Mouse (Mus musculus): ENCODE measurements around the gene Vcan. TPM values are rescaled to one million over a fixed set of nuclear protein-coding genes. Genes with fewer than 3 reads are reported as not detected.

Gene Vcan
- polyA plus RNA-seq, 1 experiment, result 23.9 TPM

- Histone ChIP-seq H3K79me2 (ENCODE audit: control insufficient read depth, insufficient read depth) (no peaks in the 10 kb centered on the region), H3K4me3 (no peak overlapping the region), H3ac (ENCODE audit: control insufficient read depth, insufficient read length) (no peak overlapping the region), H3K4me2 (ENCODE audit: low read depth) (no peak overlapping the region), H3K27me3 (ENCODE audit: control insufficient read depth, insufficient read depth, insufficient read length) (no peaks in the 10 kb centered on the region), H3K36me3 (ENCODE audit: control insufficient read depth, insufficient read depth) (peaks cover 14% of the 10 kb centered on the region)
- TF ChIP-seq E2F4 (IDR thresholded peaks at IDR 0.05; ENCODE audit: insufficient read depth), result no peak
- TF ChIP-seq CEBPB (IDR thresholded peaks at IDR 0.05; ENCODE audit: insufficient read depth, poor library complexity, severe bottlenecking), result no peak
- TF ChIP-seq POLR2AphosphoS2 (IDR thresholded peaks at IDR 0.05; ENCODE audit: insufficient read length, low read depth), result no peak
- no peak for TF ChIP-seq USF1 (IDR thresholded peaks at IDR 0.05; ENCODE audit: low read depth)
- no peak for TF ChIP-seq TCF3 (IDR thresholded peaks at IDR 0.05; ENCODE audit: insufficient read length, low read depth)
- TF ChIP-seq REST (IDR thresholded peaks at IDR 0.05; ENCODE audit: insufficient read depth, insufficient read length), result no peak
- TF ChIP-seq POLR2A (IDR thresholded peaks at IDR 0.05; ENCODE audit: insufficient read length, low read depth), result no peak
- TF ChIP-seq MAX (IDR thresholded peaks at IDR 0.05; ENCODE audit: low read depth), result no peak
- TF ChIP-seq SRF (IDR thresholded peaks at IDR 0.05; ENCODE audit: control insufficient read depth, insufficient read length, low read depth), result no peak
- TF ChIP-seq MYOD1 (IDR thresholded peaks at IDR 0.05; ENCODE audit: control insufficient read depth in 1 of 3, insufficient read length in 2 of 3, low read depth in 2 of 3), result no peak
- no peak for TF ChIP-seq MYOG (IDR thresholded peaks at IDR 0.05; ENCODE audit: control insufficient read depth in 1 of 3, insufficient read depth in 1 of 3, insufficient read length in 2 of 3, low read depth in 2 of 3)
Measured at GRCm38 (mm10) chr13:89668069-89668468, 74.2 kb downstream of the Vcan start.

GRCm38 (mm10) chr13:89661688-89662087, 80.6 kb downstream of the Vcan start:
- Histone ChIP-seq H3K27me3 (ENCODE audit: control insufficient read depth, insufficient read depth, insufficient read length) (no peaks in the 10 kb centered on the region), H3K36me3 (ENCODE audit: control insufficient read depth, insufficient read depth) (peaks cover 20% of the 10 kb centered on the region), H3K79me2 (ENCODE audit: control insufficient read depth, insufficient read depth) (no peaks in the 10 kb centered on the region), H3K4me3 (no peak overlapping the region), H3ac (ENCODE audit: control insufficient read depth, insufficient read length) (no peak overlapping the region), H3K4me2 (ENCODE audit: low read depth) (no peak overlapping the region)
- TF ChIP-seq REST (IDR thresholded peaks at IDR 0.05; ENCODE audit: insufficient read depth, insufficient read length) (no peak), MYOD1 (IDR thresholded peaks at IDR 0.05; ENCODE audit: control insufficient read depth in 1 of 3, insufficient read length in 2 of 3, low read depth in 2 of 3) (no peak), USF1 (IDR thresholded peaks at IDR 0.05; ENCODE audit: low read depth) (no peak), TCF3 (IDR thresholded peaks at IDR 0.05; ENCODE audit: insufficient read length, low read depth) (no peak), MAX (IDR thresholded peaks at IDR 0.05; ENCODE audit: low read depth) (no peak), SRF (IDR thresholded peaks at IDR 0.05; ENCODE audit: control insufficient read depth, insufficient read length, low read depth) (no peak), CEBPB (IDR thresholded peaks at IDR 0.05; ENCODE audit: insufficient read depth, poor library complexity, severe bottlenecking) (no peak), MYOG (IDR thresholded peaks at IDR 0.05; ENCODE audit: control insufficient read depth in 1 of 3, insufficient read depth in 1 of 3, insufficient read length in 2 of 3, low read depth in 2 of 3) (no peak), E2F4 (IDR thresholded peaks at IDR 0.05; ENCODE audit: insufficient read depth) (no peak), POLR2A (IDR thresholded peaks at IDR 0.05; ENCODE audit: insufficient read length, low read depth) (no peak), TCF12 (IDR thresholded peaks at IDR 0.05; ENCODE audit: insufficient read depth, poor library complexity, severe bottlenecking) (no peak), POLR2AphosphoS2 (IDR thresholded peaks at IDR 0.05; ENCODE audit: insufficient read length, low read depth) (no peak)

GRCm38 (mm10) chr13:89657046-89657445, 85.3 kb downstream of the Vcan start:
- Histone ChIP-seq H3K27me3 (ENCODE audit: control insufficient read depth, insufficient read depth, insufficient read length) (no peaks in the 10 kb centered on the region), H3ac (ENCODE audit: control insufficient read depth, insufficient read length) (no peak overlapping the region), H3K4me3 (no peak overlapping the region), H3K79me2 (ENCODE audit: control insufficient read depth, insufficient read depth) (no peaks in the 10 kb centered on the region), H3K36me3 (ENCODE audit: control insufficient read depth, insufficient read depth) (peaks cover 21% of the 10 kb centered on the region), H3K4me2 (ENCODE audit: low read depth) (no peak overlapping the region)
- TF ChIP-seq MYOG (IDR thresholded peaks at IDR 0.05; ENCODE audit: control insufficient read depth in 1 of 3, insufficient read depth in 1 of 3, insufficient read length in 2 of 3, low read depth in 2 of 3) (no peak), POLR2AphosphoS2 (IDR thresholded peaks at IDR 0.05; ENCODE audit: insufficient read length, low read depth) (no peak), POLR2A (IDR thresholded peaks at IDR 0.05; ENCODE audit: insufficient read length, low read depth) (no peak), CEBPB (IDR thresholded peaks at IDR 0.05; ENCODE audit: insufficient read depth, poor library complexity, severe bottlenecking) (no peak), TCF12 (IDR thresholded peaks at IDR 0.05; ENCODE audit: insufficient read depth, poor library complexity, severe bottlenecking) (no peak), MAX (IDR thresholded peaks at IDR 0.05; ENCODE audit: low read depth) (no peak), MYOD1 (IDR thresholded peaks at IDR 0.05; ENCODE audit: control insufficient read depth in 1 of 3, insufficient read length in 2 of 3, low read depth in 2 of 3) (no peak), TCF3 (IDR thresholded peaks at IDR 0.05; ENCODE audit: insufficient read length, low read depth) (no peak), REST (IDR thresholded peaks at IDR 0.05; ENCODE audit: insufficient read depth, insufficient read length) (no peak)

- no peaks in the 10 kb centered on the region for H3K27me3 ChIP-seq (ENCODE audit: control insufficient read depth, insufficient read depth, insufficient read length)
- H3K36me3 ChIP-seq (ENCODE audit: control insufficient read depth, insufficient read depth), result peaks cover 17% of the 10 kb centered on the region
- H3K4me2 ChIP-seq (ENCODE audit: low read depth), result no peak overlapping the region
- H3ac ChIP-seq (ENCODE audit: control insufficient read depth, insufficient read length), result no peak overlapping the region
- TF ChIP-seq CEBPB (IDR thresholded peaks at IDR 0.05; ENCODE audit: insufficient read depth, poor library complexity, severe bottlenecking), result no peak
- no peak for TF ChIP-seq POLR2A (IDR thresholded peaks at IDR 0.05; ENCODE audit: insufficient read length, low read depth)
- TF ChIP-seq MAX (IDR thresholded peaks at IDR 0.05; ENCODE audit: low read depth), result no peak
- no peak for TF ChIP-seq E2F4 (IDR thresholded peaks at IDR 0.05; ENCODE audit: insufficient read depth)
- TF ChIP-seq MYOG (IDR thresholded peaks at IDR 0.05; ENCODE audit: control insufficient read depth in 1 of 3, insufficient read depth in 1 of 3, insufficient read length in 2 of 3, low read depth in 2 of 3), result no peak
- H3K4me3 ChIP-seq, result no peak overlapping the region
- no peaks in the 10 kb centered on the region for H3K79me2 ChIP-seq (ENCODE audit: control insufficient read depth, insufficient read depth)
Measured at GRCm38 (mm10) chr13:89653279-89653678, 89.0 kb downstream of the Vcan start.

GRCm38 (mm10) chr13:89652773-89653172, 89.5 kb downstream of the Vcan start:
- Histone ChIP-seq H3K27me3 (ENCODE audit: control insufficient read depth, insufficient read depth, insufficient read length) (no peaks in the 10 kb centered on the region), H3K4me3 (no peak overlapping the region), H3K79me2 (ENCODE audit: control insufficient read depth, insufficient read depth) (no peaks in the 10 kb centered on the region), H3K36me3 (ENCODE audit: control insufficient read depth, insufficient read depth) (peaks cover 17% of the 10 kb centered on the region), H3ac (ENCODE audit: control insufficient read depth, insufficient read length) (no peak overlapping the region), H3K4me2 (ENCODE audit: low read depth) (no peak overlapping the region)
- TF ChIP-seq E2F4 (IDR thresholded peaks at IDR 0.05; ENCODE audit: insufficient read depth), result no peak

Measured in myocyte (in vitro differentiated cells).